Mouse (Mus musculus) intestine, embryonic 14.5 days (tissue): ENCODE data around the gene Mrpl57. TPM values are rescaled to one million over a fixed set of nuclear protein-coding genes. Genes with fewer than 3 reads are reported as not detected.
"Not testable (repeated sequence)": the region's sequence is repeated elsewhere in the genome, so short reads cannot be mapped to it uniquely, and the experiment has no call there.

Source experiments
- ATAC-seq: fragments of 200-750 bp; cut with Nextera tagmentation; replicated peaks from 2 replicates; pipeline ENCODE4 v1.8.0; 2017; ENCODE audit warnings: low read depth, moderate number of reproducible peaks, moderate TSS enrichment, moderate library complexity; ENCODE audit not compliant: low FRiP score, low TSS enrichment
- DNase-seq: peaks from one replicate; pipeline ENCODE4 v3.0.0-alpha.2; 2018; ENCODE audit warnings: low spot score
- H3K27ac ChIP-seq: fragments of 300-500 bp; sonication (generic); 2 replicates; pipeline ENCODE4 v1.5.1; 2014; ENCODE audit warnings: low read depth, mild to moderate bottlenecking, control low read depth
- H3K27me3 ChIP-seq: fragments of 300-500 bp; sonication (generic); replicated peaks from 2 replicates; pipeline ENCODE4 v1.6.1; 2014; ENCODE audit warnings: low read length, control low read depth; ENCODE audit not compliant: control insufficient read depth, insufficient read depth
- H3K36me3 ChIP-seq: fragments of 300-500 bp; sonication (generic); 2 replicates; pipeline ENCODE4 v1.6.1; 2014; ENCODE audit warnings: low read length, control low read depth; ENCODE audit not compliant: control insufficient read depth, insufficient read depth
- H3K4me1 ChIP-seq: fragments of 300-500 bp; sonication (generic); replicated peaks from 2 replicates; pipeline ENCODE4 v1.6.1; 2014; ENCODE audit warnings: low read length, control low read depth, mixed read lengths; ENCODE audit not compliant: control insufficient read depth, insufficient read depth
- H3K4me2 ChIP-seq: fragments of 300-500 bp; sonication (generic); 2 replicates; pipeline ENCODE4 v1.6.1; 2014; ENCODE audit warnings: low read length
- H3K4me3 ChIP-seq: fragments of 300-500 bp; sonication (generic); 2 replicates; pipeline ENCODE4 v1.5.1; 2014; ENCODE audit warnings: low read depth, low read length, control low read depth, mixed read lengths
- H3K9ac ChIP-seq: fragments of 300-500 bp; sonication (generic); 2 replicates; pipeline ENCODE4 v1.6.1; 2014; ENCODE audit warnings: mild to moderate bottlenecking, low read length
- H3K9me3 ChIP-seq: fragments of 300-500 bp; sonication (generic); 2 replicates; pipeline ENCODE4 v1.6.1; 2016; ENCODE audit warnings: low read length, control low read depth; ENCODE audit not compliant: control insufficient read depth
- WGBS: fragments of 180-500 bp; shearing (Covaris S2); extraction: QIAGEN DNeasy Blood & Tissue Kit; methylation state at CpG from one replicate; pipeline ENCODE4 v1.1.7; 2014; 5-methylcytosine and 5-hydroxymethylcytosine counted together
- polyA plus RNA-seq: library from polyadenylated mRNA; unstranded; fragments of >200 nt; fragmentation: Nextera tagmentation; extraction: Ambion mirVana; gene quantifications from 2 replicates; pipeline ENCODE4 v1.2.1, GENCODE M21; 2014

Mrpl57 gene
- polyA plus RNA-seq, 1 experiment from 2014 or later, result 199 TPM

GRCm38 (mm10) chr14:57808558-57808957, 17.5 kb upstream of the Mrpl57 start:
- no peak for ATAC-seq
- DNase-seq, result no peak
- Histone ChIP-seq H3K4me3 (no peak overlapping the region), H3K9me3 (no peaks in the 10 kb centered on the region), H3K4me2 (no peak overlapping the region), H3K4me1 (no peaks in the 10 kb centered on the region), H3K27ac (no peak overlapping the region), H3K27me3 (no peaks in the 10 kb centered on the region), H3K9ac (no peak overlapping the region), H3K36me3 (peaks cover 95% of the 10 kb centered on the region)
- WGBS, result 75% methylated on average over 5 of the region's 5 CpGs

- H3K4me1 ChIP-seq, result no peaks in the 10 kb centered on the region
- H3K4me3 ChIP-seq, result no peak overlapping the region
- H3K36me3 ChIP-seq, result peaks cover 92% of the 10 kb centered on the region
- no peak overlapping the region for H3K9ac ChIP-seq
- DNase-seq (no peak), ATAC-seq (no peak)
- no peak overlapping the region for H3K4me2 ChIP-seq
- H3K27me3 ChIP-seq, result no peaks in the 10 kb centered on the region
- 80% methylated on average over 2 of the region's 2 CpGs for WGBS
- H3K9me3 ChIP-seq, result no peaks in the 10 kb centered on the region
- no peak overlapping the region for H3K27ac ChIP-seq
Observed at GRCm38 (mm10) chr14:57810886-57811285, 15.1 kb upstream of the Mrpl57 start.

- no peaks in the 10 kb centered on the region for H3K9me3 ChIP-seq
- no peaks in the 10 kb centered on the region for H3K4me1 ChIP-seq
- H3K4me2 ChIP-seq, result no peak overlapping the region
- DNase-seq, result no peak
- no peak overlapping the region for H3K4me3 ChIP-seq
- H3K9ac ChIP-seq, result no peak overlapping the region
- no peak overlapping the region for H3K27ac ChIP-seq
- no peaks in the 10 kb centered on the region for H3K27me3 ChIP-seq
- ATAC-seq, result no peak
- H3K36me3 ChIP-seq, result peaks cover 89% of the 10 kb centered on the region
- 96% methylated on average over 5 of the region's 5 CpGs for whole genome bisulfite sequencing
Observed at GRCm38 (mm10) chr14:57811844-57812243, 14.2 kb upstream of the Mrpl57 start.

GRCm38 (mm10) chr14:57820839-57821238, 5.2 kb upstream of the Mrpl57 start:
- Histone ChIP-seq H3K36me3 (peaks cover 58% of the 10 kb centered on the region), H3K27ac (no peak overlapping the region), H3K9ac (no peak overlapping the region), H3K9me3 (no peaks in the 10 kb centered on the region), H3K4me1 (peaks cover 7% of the 10 kb centered on the region), H3K27me3 (no peaks in the 10 kb centered on the region), H3K4me3 (no peak overlapping the region), H3K4me2 (no peak overlapping the region)
- DNase-seq (no peak), ATAC-seq (no peak)
- WGBS, result 78% methylated on average over 4 of the region's 4 CpGs

- H3K27ac ChIP-seq, result no peak overlapping the region
Observed at GRCm38 (mm10) chr14:57827284-57827683, 1.2 kb downstream of the Mrpl57 start.

GRCm38 (mm10) chr14:57833526-57833925, 7.5 kb downstream of the Mrpl57 start:
- WGBS, result 95% methylated on average over 2 of the region's 2 CpGs
- H3K27me3 ChIP-seq, result no peaks in the 10 kb centered on the region
- no peaks in the 10 kb centered on the region for H3K9me3 ChIP-seq
- ATAC-seq (no peak), DNase-seq (no peak)
- peaks cover 47% of the 10 kb centered on the region for H3K36me3 ChIP-seq
- H3K4me1 ChIP-seq, result no peaks in the 10 kb centered on the region
- H3K9ac ChIP-seq, result no peak overlapping the region
- H3K4me2 ChIP-seq, result no peak overlapping the region
- H3K27ac ChIP-seq, result no peak overlapping the region
- H3K4me3 ChIP-seq, result no peak overlapping the region

More at GRCm38 (mm10) chr14:57827284-57827683, 1.2 kb downstream of the Mrpl57 start:
- Histone ChIP-seq H3K9ac (peak overlapping the region; percentile 75), H3K9me3 (no peaks in the 10 kb centered on the region), H3K4me2 (peak overlapping the region; percentile 81), H3K4me1 (peaks cover 16% of the 10 kb centered on the region), H3K27me3 (no peaks in the 10 kb centered on the region), H3K4me3 (peak overlapping the region; percentile 91), H3K36me3 (peaks cover 15% of the 10 kb centered on the region)
- 80% methylated on average over 1 of the region's 1 CpGs for WGBS
- peak; percentile 53 for DNase-seq
- ATAC-seq, result no peak

- DNase-seq, result no peak
- Histone ChIP-seq H3K27ac (no peak overlapping the region), H3K4me2 (no peak overlapping the region), H3K36me3 (peaks cover 58% of the 10 kb centered on the region), H3K4me1 (no peaks in the 10 kb centered on the region), H3K9ac (no peak overlapping the region), H3K9me3 (no peaks in the 10 kb centered on the region), H3K4me3 (no peak overlapping the region), H3K27me3 (no peaks in the 10 kb centered on the region)
- WGBS, result 95% methylated on average over 10 of the region's 10 CpGs
- ATAC-seq, result no peak
Observed at GRCm38 (mm10) chr14:57835157-57835556, 9.1 kb downstream of the Mrpl57 start.

GRCm38 (mm10) chr14:57844535-57844934, 18.5 kb downstream of the Mrpl57 start:
- Histone ChIP-seq H3K4me3 (no peak overlapping the region), H3K27ac (no peak overlapping the region), H3K4me2 (no peak overlapping the region), H3K9ac (no peak overlapping the region), H3K9me3 (no peaks in the 10 kb centered on the region), H3K4me1 (no peaks in the 10 kb centered on the region), H3K27me3 (no peaks in the 10 kb centered on the region), H3K36me3 (peaks cover 50% of the 10 kb centered on the region)
- DNase-seq (no peak), ATAC-seq (no peak)
- 89% methylated on average over 3 of the region's 3 CpGs for WGBS

GRCm38 (mm10) chr14:57848061-57848460, 22.0 kb downstream of the Mrpl57 start:
- not testable (repeated sequence) for DNase-seq, H3K9ac ChIP-seq, H3K4me1 ChIP-seq, H3K4me2 ChIP-seq, ATAC-seq, H3K4me3 ChIP-seq, H3K27me3 ChIP-seq, H3K9me3 ChIP-seq, H3K27ac ChIP-seq
- peaks cover 30% of the 10 kb centered on the region for H3K36me3 ChIP-seq
- whole genome bisulfite sequencing, result 76% methylated on average over 5 of the region's 5 CpGs
